Mouse (Mus musculus) frontal cortex, postnatal 10 days (tissue): ENCODE results near the gene F2r.

Experiments used
- DNase-seq, 2 experiments: peaks; one replicate each; pipeline ENCODE4 v3.0.0; 2022; ENCODE audit warnings: low spot score in 2 of 2, mixed read lengths in 1 of 2

Gene F2r

GRCm38 (mm10) chr13:95632144-95632543 lies 13.9 kb upstream of the F2r start:
- DNase-seq, result no peak

GRCm38 (mm10) chr13:95630747-95631146 lies 12.5 kb upstream of the F2r start:
- DNase-seq, result no peak

GRCm38 (mm10) chr13:95629751-95630150 lies 11.5 kb upstream of the F2r start:
- no peak for DNase-seq

- no peak for DNase-seq
Measured at GRCm38 (mm10) chr13:95626696-95627095, 8.4 kb upstream of the F2r start.

- DNase-seq, result no peak
Measured at GRCm38 (mm10) chr13:95623042-95623441, 4.8 kb upstream of the F2r start.

- no peak for DNase-seq
Measured at GRCm38 (mm10) chr13:95621563-95621962, 3.3 kb upstream of the F2r start.

GRCm38 (mm10) chr13:95618859-95619258 lies 572 bp upstream of the F2r start:
- no peak for DNase-seq

GRCm38 (mm10) chr13:95617671-95618171 lies 566 bp downstream of the F2r start:
- no peak for DNase-seq

GRCm38 (mm10) chr13:95617082-95617670 lies 1.1 kb downstream of the F2r start:
- no peak for DNase-seq

- DNase-seq, result no peak
Measured at GRCm38 (mm10) chr13:95616512-95616911, 1.8 kb downstream of the F2r start.

- DNase-seq, result no peak
Measured at GRCm38 (mm10) chr13:95614757-95615156, 3.5 kb downstream of the F2r start.

GRCm38 (mm10) chr13:95612243-95612642 lies 6.0 kb downstream of the F2r start:
- no peak for DNase-seq

GRCm38 (mm10) chr13:95611752-95612151 lies 6.5 kb downstream of the F2r start:
- no peak for DNase-seq

GRCm38 (mm10) chr13:95610786-95611562 lies 7.3 kb downstream of the F2r start:
- DNase-seq, result no peak

GRCm38 (mm10) chr13:95609088-95609420 lies 9.2 kb downstream of the F2r start:
- no peak for DNase-seq

GRCm38 (mm10) chr13:95608416-95609087 lies 9.7 kb downstream of the F2r start:
- DNase-seq, result no peak

- no peak for DNase-seq
Measured at GRCm38 (mm10) chr13:95607019-95607418, 11.3 kb downstream of the F2r start.

GRCm38 (mm10) chr13:95604288-95604687 lies 14.0 kb downstream of the F2r start:
- no peak for DNase-seq

GRCm38 (mm10) chr13:95599833-95600359 lies 18.4 kb downstream of the F2r start:
- DNase-seq, result no peak

- no peak for DNase-seq
Measured at GRCm38 (mm10) chr13:95598232-95598920, 19.9 kb downstream of the F2r start.

- DNase-seq, result no peak
Measured at GRCm38 (mm10) chr13:95597578-95597977, 20.7 kb downstream of the F2r start.

- DNase-seq, result no peak
Measured at GRCm38 (mm10) chr13:95596689-95597088, 21.6 kb downstream of the F2r start.
